Mouse (Mus musculus): Measurements from ENCODE around the gene Tspan15. TPM values are rescaled to one million over a fixed set of nuclear protein-coding genes. Genes with fewer than 3 reads are reported as not detected.

Tspan15 gene
- polyA plus RNA-seq, 1 experiment from 2014 or later = 11.7 TPM

DNA sequence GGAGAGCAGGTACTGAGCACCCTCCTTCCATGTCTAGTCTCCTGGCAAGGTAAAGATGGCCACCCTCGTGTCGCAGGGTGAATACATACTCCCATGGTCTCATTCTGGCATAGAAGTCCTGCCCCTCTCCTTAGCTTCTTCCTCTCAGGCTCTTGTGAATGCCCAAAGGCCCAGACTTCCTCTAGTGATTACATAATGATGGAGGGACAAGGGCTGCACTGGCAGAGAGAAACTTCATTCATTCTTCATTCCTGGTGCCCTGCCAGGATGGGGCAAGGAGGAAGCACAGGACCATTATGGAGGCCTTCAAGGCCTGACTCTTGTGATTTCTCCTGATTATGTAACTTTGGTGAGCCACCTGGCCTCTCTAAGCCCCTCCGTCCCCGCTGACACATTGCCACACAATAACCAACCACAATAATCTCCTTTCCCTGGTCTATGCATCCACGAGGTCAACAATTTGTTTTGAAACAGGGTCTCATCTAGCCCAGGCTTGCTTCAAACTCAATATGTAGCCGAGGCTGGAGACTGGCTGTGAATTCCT lies 48.5 kb downstream of the Tspan15 start:
- Histone ChIP-seq H3K4me3 (replicated peaks) (no peak overlapping the region), H3K27me3 (peaks cover 20% of the 10 kb centered on the region), H3K36me3 (replicated peaks) (no peaks in the 10 kb centered on the region), H3K4me1 (no peaks in the 10 kb centered on the region), H3K9ac (no peak overlapping the region), H3K27ac (no peak overlapping the region), H3K4me2 (no peak overlapping the region), H3K9me3 (no peaks in the 10 kb centered on the region)
- WGBS = 71% methylated on average over 6 of the region's 6 CpGs
- no peak; the same call in none of the 2 replicates for ATAC-seq (ENCODE audit: low FRiP score)

DNA sequence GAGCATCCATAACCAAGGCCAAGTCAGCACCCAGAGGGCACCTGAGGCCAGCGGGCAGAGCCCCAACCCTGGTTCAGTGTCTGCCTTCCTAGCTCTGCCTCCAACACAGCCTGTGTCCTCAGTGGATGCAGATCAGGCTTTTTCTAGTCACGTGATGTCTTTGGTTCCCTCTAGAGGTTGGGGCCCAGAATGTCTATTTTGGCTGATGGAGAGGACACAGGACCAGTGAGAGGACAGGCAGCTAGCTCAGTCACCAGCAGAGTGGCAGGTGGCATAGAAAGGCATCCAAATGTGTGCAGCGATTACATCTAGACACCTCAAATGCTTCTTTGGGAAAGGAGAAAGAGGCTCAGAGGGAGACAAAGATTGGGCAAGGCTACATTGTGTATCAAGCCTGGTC lies 49.4 kb downstream of the Tspan15 start:
- Histone ChIP-seq H3K4me2 (no peak overlapping the region), H3K27me3 (peaks cover 20% of the 10 kb centered on the region), H3K4me3 (replicated peaks) (no peak overlapping the region), H3K36me3 (replicated peaks) (no peaks in the 10 kb centered on the region), H3K9ac (no peak overlapping the region), H3K9me3 (no peaks in the 10 kb centered on the region), H3K4me1 (no peaks in the 10 kb centered on the region), H3K27ac (no peak overlapping the region)
- 44% methylated on average over 3 of the region's 3 CpGs for WGBS
- no peak for ATAC-seq (ENCODE audit: low FRiP score)

DNA sequence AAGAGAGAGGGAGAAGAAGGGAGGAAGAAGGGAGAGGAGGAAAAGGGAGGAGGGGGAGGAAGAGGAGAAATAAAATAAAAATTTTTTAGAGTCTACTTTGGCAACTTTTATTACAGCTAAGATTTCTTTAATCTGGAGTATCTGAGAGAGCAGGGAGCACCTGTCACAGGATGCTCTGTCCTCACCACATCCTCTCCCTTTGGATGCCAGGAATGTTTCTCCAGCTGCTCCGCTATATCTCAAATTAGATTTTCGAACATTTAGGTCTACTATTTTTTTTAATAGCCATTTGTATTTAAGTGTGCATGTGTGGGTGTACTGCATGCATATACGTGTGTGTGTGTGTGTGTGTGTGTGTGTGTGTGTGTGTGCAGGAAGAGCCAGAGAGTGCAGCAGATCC lies 51.1 kb downstream of the Tspan15 start:
- Histone ChIP-seq H3K4me2 (no peak overlapping the region), H3K4me1 (peaks cover 5% of the 10 kb centered on the region; the same call in 1 of the 2 replicates), H3K27me3 (peaks cover 22% of the 10 kb centered on the region), H3K4me3 (replicated peaks) (no peak overlapping the region), H3K27ac (no peak overlapping the region), H3K36me3 (replicated peaks) (no peaks in the 10 kb centered on the region), H3K9me3 (no peaks in the 10 kb centered on the region), H3K9ac (no peak overlapping the region)
- 90% methylated on average over 3 of the region's 3 CpGs for WGBS
- ATAC-seq (ENCODE audit: low FRiP score) = no peak

- no peaks in the 10 kb centered on the region for H3K9me3 ChIP-seq
- H3K27me3 ChIP-seq = peaks cover 27% of the 10 kb centered on the region
- H3K4me2 ChIP-seq = peak overlapping the region; percentile 1; the same call in 1 of the 2 replicates
- H3K4me3 ChIP-seq (replicated peaks) = no peak overlapping the region
- no peaks in the 10 kb centered on the region for H3K36me3 ChIP-seq (replicated peaks)
- H3K4me1 ChIP-seq = peaks cover 29% of the 10 kb centered on the region
- H3K9ac ChIP-seq = no peak overlapping the region
- 22% methylated on average over 15 of the region's 15 CpGs for WGBS
- ATAC-seq (ENCODE audit: low FRiP score) = peak; percentile 74; the same call in 1 of the 2 replicates
- 0 out of 2 replicates have a peak overlapping the region, but pooled peaks have one; percentile 25 for H3K27ac ChIP-seq
Measured at GRCm38 (mm10) chr10:62174533-62175313, 56.3 kb downstream of the Tspan15 start.

GRCm38 (mm10) chr10:62173941-62174448 lies 57.1 kb downstream of the Tspan15 start:
- no peak overlapping the region for H3K9ac ChIP-seq

DNA sequence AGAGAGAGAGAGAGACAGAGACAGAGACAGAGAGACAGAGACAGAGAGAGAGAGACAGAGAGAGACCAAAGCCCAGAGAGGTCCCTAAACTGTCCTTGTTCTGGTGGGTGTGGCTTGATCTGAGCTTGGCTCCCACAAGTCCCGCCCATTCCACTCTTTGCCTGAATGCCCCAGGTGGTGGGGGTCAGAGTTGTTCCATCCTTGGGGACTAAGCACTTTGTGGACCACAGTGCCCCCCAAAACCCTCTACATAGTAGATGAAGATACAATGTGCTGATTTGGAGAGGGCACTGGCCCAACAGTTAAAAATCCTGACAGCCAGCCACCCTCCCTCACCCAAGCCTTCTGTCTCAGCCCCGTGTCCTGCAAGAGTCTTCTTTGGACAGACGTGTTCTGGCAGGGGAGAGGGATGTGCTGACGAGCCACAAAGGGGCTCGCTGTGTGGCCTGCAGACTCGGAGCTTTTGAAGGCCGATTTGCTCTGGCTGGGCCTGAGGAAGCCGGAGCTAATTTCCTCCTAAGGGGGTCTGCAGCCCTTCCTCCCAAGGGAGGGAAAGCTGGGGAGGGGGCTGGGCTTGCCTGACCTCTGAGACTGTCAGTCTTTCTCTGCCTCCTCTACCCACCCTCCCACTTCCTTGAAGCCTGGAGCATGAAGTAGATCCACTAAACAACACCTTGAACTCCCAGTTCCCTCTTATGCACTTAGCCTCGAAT lies 58.1 kb downstream of the Tspan15 start:
- Histone ChIP-seq H3K4me1 (peaks cover 29% of the 10 kb centered on the region), H3K9me3 (no peaks in the 10 kb centered on the region), H3K9ac (no peak overlapping the region), H3K4me3 (replicated peaks) (no peak overlapping the region), H3K4me2 (no peak overlapping the region), H3K27me3 (peaks cover 26% of the 10 kb centered on the region), H3K36me3 (replicated peaks) (no peaks in the 10 kb centered on the region), H3K27ac (no peak overlapping the region)
- ATAC-seq (ENCODE audit: low FRiP score) = no peak
- WGBS = 5% methylated on average over 9 of the region's 9 CpGs

More at GRCm38 (mm10) chr10:62173941-62174448, 57.1 kb downstream of the Tspan15 start:
- no peaks in the 10 kb centered on the region for H3K9me3 ChIP-seq
- peaks cover 29% of the 10 kb centered on the region for H3K4me1 ChIP-seq
- 11% methylated on average over 9 of the region's 9 CpGs for WGBS
- H3K27me3 ChIP-seq = peaks cover 27% of the 10 kb centered on the region
- no peaks in the 10 kb centered on the region for H3K36me3 ChIP-seq (replicated peaks)
- 0 out of 2 replicates have a peak overlapping the region, but pooled peaks have one; percentile 1 for H3K4me2 ChIP-seq
- no peak overlapping the region for H3K27ac ChIP-seq
- peak; percentile 30; the same call in 1 of the 2 replicates for ATAC-seq (ENCODE audit: low FRiP score)
- no peak overlapping the region for H3K4me3 ChIP-seq (replicated peaks)

- Histone ChIP-seq H3K4me3 (replicated peaks) (no peak overlapping the region), H3K4me1 (no peaks in the 10 kb centered on the region), H3K27ac (no peak overlapping the region), H3K27me3 (no peaks in the 10 kb centered on the region), H3K36me3 (replicated peaks) (no peaks in the 10 kb centered on the region), H3K9me3 (no peaks in the 10 kb centered on the region), H3K9ac (no peak overlapping the region), H3K4me2 (no peak overlapping the region)
- ATAC-seq (ENCODE audit: low FRiP score) = no peak
- WGBS = 66% methylated on average over 10 of the region's 10 CpGs
Measured at GRCm38 (mm10) chr10:62162410-62162809, 68.6 kb downstream of the Tspan15 start.

GRCm38 (mm10) chr10:62149929-62150328 lies 81.1 kb downstream of the Tspan15 start:
- no peak overlapping the region for H3K27ac ChIP-seq
- H3K36me3 ChIP-seq (replicated peaks) = no peaks in the 10 kb centered on the region
- H3K9ac ChIP-seq = no peak overlapping the region
- H3K4me2 ChIP-seq = no peak overlapping the region
- 11% methylated on average over 7 of the region's 7 CpGs for WGBS
- ATAC-seq (ENCODE audit: low FRiP score) = no peak
- H3K9me3 ChIP-seq = no peaks in the 10 kb centered on the region
- H3K27me3 ChIP-seq = peaks cover 30% of the 10 kb centered on the region
- no peak overlapping the region for H3K4me3 ChIP-seq (replicated peaks)
- H3K4me1 ChIP-seq = peaks cover 9% of the 10 kb centered on the region

- peaks cover 9% of the 10 kb centered on the region for H3K4me1 ChIP-seq
- H3K36me3 ChIP-seq (replicated peaks) = no peaks in the 10 kb centered on the region
- H3K27me3 ChIP-seq = peaks cover 40% of the 10 kb centered on the region
- H3K9me3 ChIP-seq = no peaks in the 10 kb centered on the region
- WGBS = 52% methylated on average over 12 of the region's 12 CpGs
- no peak overlapping the region for H3K4me3 ChIP-seq (replicated peaks)
- H3K27ac ChIP-seq = no peak overlapping the region
- no peak overlapping the region for H3K4me2 ChIP-seq
- ATAC-seq (ENCODE audit: low FRiP score) = no peak
- H3K9ac ChIP-seq = no peak overlapping the region
Measured at GRCm38 (mm10) chr10:62147466-62148248, 83.4 kb downstream of the Tspan15 start.

GRCm38 (mm10) chr10:62145957-62146356 lies 85.1 kb downstream of the Tspan15 start:
- Histone ChIP-seq H3K4me1 (peaks cover 9% of the 10 kb centered on the region), H3K27ac (no peak overlapping the region), H3K9me3 (no peaks in the 10 kb centered on the region), H3K27me3 (peaks cover 34% of the 10 kb centered on the region), H3K4me3 (replicated peaks) (no peak overlapping the region), H3K36me3 (replicated peaks) (no peaks in the 10 kb centered on the region), H3K9ac (no peak overlapping the region), H3K4me2 (no peak overlapping the region)
- ATAC-seq (ENCODE audit: low FRiP score) = no peak
- WGBS = 62% methylated on average over 5 of the region's 5 CpGs

- 63% methylated on average over 8 of the region's 8 CpGs for WGBS
Measured at GRCm38 (mm10) chr10:62143820-62144219, 87.2 kb downstream of the Tspan15 start, which contains the start of gene Fam241b. Gene Fam241b (minus strand): TSS chr10:62143920.

More at GRCm38 (mm10) chr10:62143820-62144219, 87.2 kb downstream of the Tspan15 start, which contains the start of gene Fam241b:
- Histone ChIP-seq H3K4me3 (replicated peaks) (no peak within 1 kb of the TSS), H3K4me2 (no peak within 1 kb of the TSS), H3K27ac (no peak within 1 kb of the TSS), H3K36me3 (replicated peaks) (no peaks in the 10 kb centered on the region), H3K9me3 (no peaks in the 10 kb centered on the region), H3K9ac (no peak within 1 kb of the TSS), H3K4me1 (no peaks in the 10 kb centered on the region), H3K27me3 (peaks cover 35% of the 10 kb centered on the region)
- ATAC-seq (ENCODE audit: low FRiP score) = no peak
